Mouse (Mus musculus) CH12.LX (cell line): ENCODE measurements around the gene Fuz. TPM values are rescaled to one million over a fixed set of nuclear protein-coding genes. Genes with fewer than 3 reads are reported as not detected.

Source experiments
- DNase-seq: peaks from one replicate; pipeline ENCODE4 v3.0.0-alpha.2; 2013; ENCODE audit errors: extremely low read depth
- H3K27ac ChIP-seq: 2 replicates; pipeline ENCODE4 v1.5.1; 2012; ENCODE audit warnings: low read depth, mild to moderate bottlenecking, control low read depth, moderate library complexity; ENCODE audit not compliant: insufficient read depth
- H3K27me3 ChIP-seq: replicated peaks from 2 replicates; pipeline ENCODE3; 2012; ENCODE audit warnings: inconsistent platforms
- H3K36me3 ChIP-seq, 2 experiments: replicated peaks in 1 of 2; 2 replicates each; pipeline versions ENCODE3 to v1.6.1; 2012; ENCODE audit warnings: inconsistent platforms in 1 of 2, low read length in 1 of 2, mild to moderate bottlenecking in 1 of 2, mixed read lengths in 1 of 2, moderate library complexity in 1 of 2; ENCODE audit not compliant: control insufficient read depth in 1 of 2, insufficient read depth in 1 of 2
- H3K4me1 ChIP-seq, 2 experiments: 2 replicates each; pipeline ENCODE4 v1.6.1; 2012; ENCODE audit warnings: inconsistent platforms in 1 of 2, moderate library complexity in 1 of 2; ENCODE audit not compliant: insufficient read depth in 2 of 2, control insufficient read depth in 1 of 2
- H3K4me2 ChIP-seq: 2 replicates; pipeline ENCODE4 v1.6.1; 2012; ENCODE audit warnings: low read depth, mild to moderate bottlenecking, control low read depth; ENCODE audit not compliant: poor library complexity, insufficient read depth, severe bottlenecking
- H3K4me3 ChIP-seq, 3 experiments: fragments of 150-350 bp in 1 of 3; sonication (generic) in 1 of 3; replicated peaks in 1 of 3; 2 replicates each; pipeline versions ENCODE3 to v1.5.1; 2011 to 2012; ENCODE audit warnings: low read depth in 2 of 3, low read length in 2 of 3, mild to moderate bottlenecking in 2 of 3, moderate library complexity in 2 of 3, control low read depth in 1 of 3, improper control_type of control experiment in 1 of 3, inconsistent platforms in 1 of 3, mixed read lengths in 1 of 3; ENCODE audit not compliant: poor library complexity in 1 of 3
- H3K79me2 ChIP-seq: replicated peaks from 2 replicates; pipeline ENCODE4 v1.6.1; 2012; ENCODE audit warnings: mild to moderate bottlenecking, moderate library complexity; ENCODE audit not compliant: control insufficient read depth, poor library complexity, insufficient read depth, severe bottlenecking; ENCODE audit errors: extremely low read depth
- H3K9ac ChIP-seq: 2 replicates; pipeline ENCODE4 v1.6.1; 2012; ENCODE audit warnings: low read depth, mild to moderate bottlenecking, control low read depth, moderate library complexity; ENCODE audit not compliant: insufficient read depth
- H3K9me3 ChIP-seq: replicated peaks from 2 replicates; pipeline ENCODE3; 2012; ENCODE audit warnings: low read length, inconsistent platforms, mixed read lengths
- HCFC1 ChIP-seq: IDR thresholded peaks from 2 replicates; pipeline ENCODE4 v1.6.1; 2012; ENCODE audit warnings: low read depth, mild to moderate bottlenecking, inconsistent platforms, low read length, improper control_type of control experiment
- MEF2A ChIP-seq: IDR thresholded peaks from 2 replicates; pipeline ENCODE4 v1.6.1; 2014; ENCODE audit warnings: low read depth, mild to moderate bottlenecking, inconsistent platforms, low read length, improper control_type of control experiment, borderline replicate concordance
- MYC ChIP-seq: IDR thresholded peaks from 2 replicates; pipeline ENCODE4 v1.6.1; 2011; ENCODE audit warnings: low read depth, mild to moderate bottlenecking, improper control_type of control experiment, low read length
- TBP ChIP-seq: conservative IDR thresholded peaks from 2 replicates; pipeline ENCODE4 v1.6.1; 2011; ENCODE audit warnings: low read depth, low read length, improper control_type of control experiment
- TCF12 ChIP-seq: IDR thresholded peaks from 2 replicates; pipeline ENCODE4 v1.6.1; 2014; ENCODE audit warnings: low read depth, mild to moderate bottlenecking, inconsistent platforms, low read length, improper control_type of control experiment
- ZKSCAN1 ChIP-seq: IDR thresholded peaks from 2 replicates; pipeline ENCODE4 v1.6.1; 2012; ENCODE audit warnings: low read depth, inconsistent platforms, low read length, improper control_type of control experiment, borderline replicate concordance
- ZNF384 ChIP-seq: IDR thresholded peaks from 2 replicates; pipeline ENCODE4 v1.6.1; 2012; ENCODE audit warnings: low read depth, low read length, improper control_type of control experiment, inconsistent platforms
- dilution Hi-C: fragments of 300-500 bp; cut with MboI; formaldehyde crosslinking; loops from 2 replicates; pipeline ENCODE4 v1.14.3; 2020; ENCODE audit warnings: low sequenced_read_pairs; ENCODE audit not compliant: extremely low pct_unique_long_range_greater_than_20kb, extremely low pct_ligation_motif_present
- in situ Hi-C: fragments of 300-500 bp; cut with MboI; formaldehyde crosslinking; loops from 3 replicates; pipeline ENCODE4 v1.14.3; 2019; ENCODE audit warnings: low sequenced_read_pairs, low pct_ligation_motif_present, low pct_unique_long_range_greater_than_20kb, mixed read lengths
- polyA plus RNA-seq: library from polyadenylated mRNA; unstranded; fragments of >175 nt; gene quantifications from 2 replicates; pipeline ENCODE4 v1.2.1, GENCODE M21; 2012; ENCODE audit warnings: low read depth; ENCODE audit not compliant: insufficient read length
- total RNA-seq, 2 experiments: library from RNA; depleted of rRNA; stranded (reverse); fragments of 300-350 nt in 1 of 2; fragments of >200 nt in 1 of 2; gene quantifications; 2 replicates each; pipeline ENCODE4 v1.2.3; 2012 to 2014

Fuz gene
- total and polyA plus RNA-seq, 3 experiments, result 16.7 to 17.1 (median 16.9) TPM

DNA sequence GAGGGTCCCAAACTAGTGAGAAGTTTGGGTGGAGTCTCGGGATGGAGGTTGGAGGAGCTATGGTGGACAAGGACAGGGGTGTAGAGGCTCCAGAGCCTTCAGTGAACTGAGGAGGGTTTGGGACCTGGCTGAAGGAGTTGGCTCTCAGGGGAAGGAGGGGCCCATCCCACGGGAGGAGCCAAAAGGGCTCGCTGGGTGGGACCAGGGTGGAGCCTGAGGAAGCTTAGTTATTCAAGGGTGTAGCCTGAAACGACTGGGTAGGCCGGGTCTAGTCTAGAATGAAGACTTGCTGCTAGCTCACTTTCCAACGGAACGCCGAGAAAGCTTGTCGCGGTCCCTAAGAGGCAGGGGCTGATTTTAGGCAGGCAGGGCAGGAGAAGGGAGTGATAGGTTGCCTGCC lies 56.1 kb downstream of the Fuz start:
- peaks cover 3 to 16% of the 10 kb centered on the region in 2 experiments; a peak in 3 of 4 replicates for H3K4me1 ChIP-seq
- H3K9me3 ChIP-seq, result no peaks in the 10 kb centered on the region
- H3K9ac ChIP-seq, result peak overlapping the region; percentile 13; the same call in 1 of the 2 replicates
- TF ChIP-seq HCFC1 (no peak), ZNF384 (no peak), ZKSCAN1 (no peak), MYC (no peak), MEF2A (no peak), TCF12 (no peak), TBP (no peak)
- TF ChIP-seq, all 38 proteins: peak for 0
- peaks cover 0 to 5% of the 10 kb centered on the region in 2 experiments for H3K36me3 ChIP-seq
- H3K27ac ChIP-seq, result no peak overlapping the region
- H3K27me3 ChIP-seq, result peaks cover 46% of the 10 kb centered on the region
- H3K79me2 ChIP-seq, result no peaks in the 10 kb centered on the region
- peak; percentile 68 for DNase-seq
- in situ Hi-C loops, result loop anchor here (10.0 kb wide), 2 partner anchors 97 to 207 kb away; partner anchors contain the start of genes Pnkp and Vrk3
- dilution Hi-C loops, result no loop called here
- peak overlapping the region; percentile 23 to 47 (median 41) for H3K4me3 ChIP-seq
- H3K4me2 ChIP-seq, result peak overlapping the region; percentile 93

Other genes starting within 250 kb of the Fuz start
Only the 20 nearest of the 29 such genes appear.
- gene Vrk3, start 147.7 kb upstream of the Fuz start, total RNA-seq (2012; rRNA removed), result 27.6 and 30.0 TPM in 2 replicates
- 29.5 and 34.2 TPM in 2 replicates for gene Vrk3, start 147.7 kb upstream of the Fuz start, total RNA-seq (2014; rRNA removed)
- 42.3 and 50.4 TPM in 2 replicates for gene Vrk3, start 147.7 kb upstream of the Fuz start, polyA plus RNA-seq
- gene Zfp473, start 145.0 kb upstream of the Fuz start, total RNA-seq (2012; rRNA removed), result 9.3 and 9.6 TPM in 2 replicates
- gene Zfp473, start 145.0 kb upstream of the Fuz start, total RNA-seq (2014; rRNA removed), result 10.0 and 10.5 TPM in 2 replicates
- 6.8 and 8.7 TPM in 2 replicates for gene Zfp473, start 145.0 kb upstream of the Fuz start, polyA plus RNA-seq
- gene Nup62, start 80.0 kb upstream of the Fuz start, total RNA-seq (2012; rRNA removed), result 93.2 and 101 TPM in 2 replicates
- gene Nup62, start 80.0 kb upstream of the Fuz start, total RNA-seq (2014; rRNA removed), result 84.1 and 93.3 TPM in 2 replicates
- 146 and 151 TPM in 2 replicates for gene Nup62, start 80.0 kb upstream of the Fuz start, polyA plus RNA-seq
- 42.2 and 57.5 TPM in 2 replicates for gene Il4i1, start 79.7 kb upstream of the Fuz start, total RNA-seq (2012; rRNA removed)
- 11.8 and 17.6 TPM in 2 replicates for gene Il4i1, start 79.7 kb upstream of the Fuz start, total RNA-seq (2014; rRNA removed)
- gene Il4i1, start 79.7 kb upstream of the Fuz start, polyA plus RNA-seq, result 49.2 and 58.2 TPM in 2 replicates
- 34.0 and 71.1 TPM in 2 replicates for gene Atf5, start 79.4 kb upstream of the Fuz start, total RNA-seq (2012; rRNA removed)
- gene Atf5, start 79.4 kb upstream of the Fuz start, total RNA-seq (2014; rRNA removed), result 12.0 and 13.4 TPM in 2 replicates
- 82.3 and 84.5 TPM in 2 replicates for gene Atf5, start 79.4 kb upstream of the Fuz start, polyA plus RNA-seq
- 21.7 and 24.2 TPM in 2 replicates for gene Akt1s1, start 47.1 kb upstream of the Fuz start, total RNA-seq (2012; rRNA removed)
- 8.5 and 9.5 TPM in 2 replicates for gene Akt1s1, start 47.1 kb upstream of the Fuz start, total RNA-seq (2014; rRNA removed)
- gene Akt1s1, start 47.1 kb upstream of the Fuz start, polyA plus RNA-seq, result 23.3 and 23.4 TPM in 2 replicates
- 32.4 and 40.5 TPM in 2 replicates for gene Tbc1d17, start 47.0 kb upstream of the Fuz start, total RNA-seq (2012; rRNA removed)
- gene Tbc1d17, start 47.0 kb upstream of the Fuz start, total RNA-seq (2014; rRNA removed), result 31.9 and 35.5 TPM in 2 replicates
- gene Tbc1d17, start 47.0 kb upstream of the Fuz start, polyA plus RNA-seq, result 38.5 and 41.9 TPM in 2 replicates
- gene Pnkp, start 38.9 kb upstream of the Fuz start, total RNA-seq (2012; rRNA removed), result 35.9 and 41.6 TPM in 2 replicates
- gene Pnkp, start 38.9 kb upstream of the Fuz start, total RNA-seq (2014; rRNA removed), result 14.8 and 15.3 TPM in 2 replicates
- 20.7 and 22.2 TPM in 2 replicates for gene Pnkp, start 38.9 kb upstream of the Fuz start, polyA plus RNA-seq
- gene Ptov1, start 26.3 kb upstream of the Fuz start, total RNA-seq (2012; rRNA removed), result 11.5 and 16.8 TPM in 2 replicates
- gene Ptov1, start 26.3 kb upstream of the Fuz start, total RNA-seq (2014; rRNA removed), result 5.7 and 7.8 TPM in 2 replicates
- 15.5 and 21.0 TPM in 2 replicates for gene Ptov1, start 26.3 kb upstream of the Fuz start, polyA plus RNA-seq
- 56.7 and 57.6 TPM in 2 replicates for gene Med25, start 3.4 kb upstream of the Fuz start, total RNA-seq (2012; rRNA removed)
- 18.4 and 20.8 TPM in 2 replicates for gene Med25, start 3.4 kb upstream of the Fuz start, total RNA-seq (2014; rRNA removed)
- 67.4 and 75.4 TPM in 2 replicates for gene Med25, start 3.4 kb upstream of the Fuz start, polyA plus RNA-seq
- 53.4 and 61.1 TPM in 2 replicates for gene Ap2a1, start 33.4 kb downstream of the Fuz start, total RNA-seq (2012; rRNA removed)
- 35.7 and 38.5 TPM in 2 replicates for gene Ap2a1, start 33.4 kb downstream of the Fuz start, total RNA-seq (2014; rRNA removed)
- gene Ap2a1, start 33.4 kb downstream of the Fuz start, polyA plus RNA-seq, result 52.6 and 56.3 TPM in 2 replicates
- 0.08 TPM in 1 of 2 replicates, not detected in the other for gene Tsks, start 47.1 kb downstream of the Fuz start, total RNA-seq (2012; rRNA removed)
- not detected in 2 replicates for gene Tsks, start 47.1 kb downstream of the Fuz start, total RNA-seq (2014; rRNA removed)
- not detected in 2 replicates for gene Tsks, start 47.1 kb downstream of the Fuz start, polyA plus RNA-seq
- gene Cpt1c, start 78.8 kb downstream of the Fuz start, total RNA-seq (2012; rRNA removed), result 3.6 and 4.5 TPM in 2 replicates
- gene Cpt1c, start 78.8 kb downstream of the Fuz start, total RNA-seq (2014; rRNA removed), result 10.2 and 10.3 TPM in 2 replicates
- gene Cpt1c, start 78.8 kb downstream of the Fuz start, polyA plus RNA-seq, result 10.4 and 12.7 TPM in 2 replicates
- 340 and 407 TPM in 2 replicates for gene Prmt1, start 90.5 kb downstream of the Fuz start, total RNA-seq (2012; rRNA removed)
- 220 and 231 TPM in 2 replicates for gene Prmt1, start 90.5 kb downstream of the Fuz start, total RNA-seq (2014; rRNA removed)
- 608 and 642 TPM in 2 replicates for gene Prmt1, start 90.5 kb downstream of the Fuz start, polyA plus RNA-seq
- 56.5 and 65.0 TPM in 2 replicates for gene Irf3, start 101.6 kb downstream of the Fuz start, total RNA-seq (2012; rRNA removed)
- gene Irf3, start 101.6 kb downstream of the Fuz start, total RNA-seq (2014; rRNA removed), result 33.5 and 39.0 TPM in 2 replicates
- 79.7 and 87.7 TPM in 2 replicates for gene Irf3, start 101.6 kb downstream of the Fuz start, polyA plus RNA-seq
- gene Bcl2l12, start 102.6 kb downstream of the Fuz start, total RNA-seq (2012; rRNA removed), result 11.8 and 12.0 TPM in 2 replicates
- gene Bcl2l12, start 102.6 kb downstream of the Fuz start, total RNA-seq (2014; rRNA removed), result 9.2 and 9.8 TPM in 2 replicates
- gene Bcl2l12, start 102.6 kb downstream of the Fuz start, polyA plus RNA-seq, result 10.8 and 12.6 TPM in 2 replicates
- gene Scaf1, start 120.3 kb downstream of the Fuz start, total RNA-seq (2012; rRNA removed), result 15.5 and 18.2 TPM in 2 replicates
- 5.4 and 6.1 TPM in 2 replicates for gene Scaf1, start 120.3 kb downstream of the Fuz start, total RNA-seq (2014; rRNA removed)
- gene Scaf1, start 120.3 kb downstream of the Fuz start, polyA plus RNA-seq, result 38.9 and 41.9 TPM in 2 replicates
- 5.0 and 10.6 TPM in 2 replicates for gene Rras, start 121.9 kb downstream of the Fuz start, total RNA-seq (2012; rRNA removed)
- gene Rras, start 121.9 kb downstream of the Fuz start, total RNA-seq (2014; rRNA removed), result 6.6 and 7.2 TPM in 2 replicates
- gene Rras, start 121.9 kb downstream of the Fuz start, polyA plus RNA-seq, result 18.5 and 19.8 TPM in 2 replicates
- gene Prr12, start 156.8 kb downstream of the Fuz start, total RNA-seq (2012; rRNA removed), result 5.7 and 6.5 TPM in 2 replicates
- 1.1 and 1.2 TPM in 2 replicates for gene Prr12, start 156.8 kb downstream of the Fuz start, total RNA-seq (2014; rRNA removed)
- gene Prr12, start 156.8 kb downstream of the Fuz start, polyA plus RNA-seq, result 18.0 and 20.5 TPM in 2 replicates
- 73.2 and 86.8 TPM in 2 replicates for gene Nosip, start 166.3 kb downstream of the Fuz start, total RNA-seq (2012; rRNA removed)
- gene Nosip, start 166.3 kb downstream of the Fuz start, total RNA-seq (2014; rRNA removed), result 79.3 and 81.4 TPM in 2 replicates
- gene Nosip, start 166.3 kb downstream of the Fuz start, polyA plus RNA-seq, result 72.4 and 83.9 TPM in 2 replicates